Mouse (Mus musculus) heart, postnatal 14 days (tissue): Measurements from ENCODE around the gene Hebp1. TPM values are rescaled to one million over a fixed set of nuclear protein-coding genes. Genes with fewer than 3 reads are reported as not detected.

Experiments used
- total RNA-seq, 2 experiments: library from RNA; stranded (reverse); gene quantifications; 2 replicates each; pipeline ENCODE4 v1.2.3; 2021

The Hebp1 gene
- total RNA-seq, 2 experiments from 2014 or later, result 44.8 to 45.9 TPM

Other genes starting within 250 kb of the Hebp1 start
- 10 to 100 TPM; 15.4 to 18.5 TPM for gene Apold1, start 216.3 kb downstream of the Hebp1 start, total RNA-seq
- gene Ddx47, start 186.4 kb downstream of the Hebp1 start, total RNA-seq, result 10 to 100 TPM; 39.3 to 43.3 TPM
- 1 to 10 TPM; 2.8 to 2.9 TPM for gene Gprc5a, start 132.4 kb downstream of the Hebp1 start, total RNA-seq
- not detected for gene Gprc5d, start 79.7 kb downstream of the Hebp1 start, total RNA-seq
- 1 to 10 TPM; 6.3 to 7.8 TPM for gene Fam234b, start within 50 bp of the Hebp1 start, total RNA-seq
- under 1 TPM in 1 of 2 experiments, not detected in 1; 0.86 TPM for gene Gsg1, start 56.3 kb upstream of the Hebp1 start, total RNA-seq
- not detected for gene Pbp2, start 112.4 kb upstream of the Hebp1 start, total RNA-seq
- gene Emp1, start 164.5 kb upstream of the Hebp1 start, total RNA-seq, result 100 to 1,000 TPM; 102 to 124 TPM